Mouse (Mus musculus): ENCODE measurements around the gene Ddn. TPM values are rescaled to one million over a fixed set of nuclear protein-coding genes. Genes with fewer than 3 reads are reported as not detected.

Gene Ddn
- polyA plus RNA-seq, 1 experiment from 2014 or later = 0.07 TPM

DNA sequence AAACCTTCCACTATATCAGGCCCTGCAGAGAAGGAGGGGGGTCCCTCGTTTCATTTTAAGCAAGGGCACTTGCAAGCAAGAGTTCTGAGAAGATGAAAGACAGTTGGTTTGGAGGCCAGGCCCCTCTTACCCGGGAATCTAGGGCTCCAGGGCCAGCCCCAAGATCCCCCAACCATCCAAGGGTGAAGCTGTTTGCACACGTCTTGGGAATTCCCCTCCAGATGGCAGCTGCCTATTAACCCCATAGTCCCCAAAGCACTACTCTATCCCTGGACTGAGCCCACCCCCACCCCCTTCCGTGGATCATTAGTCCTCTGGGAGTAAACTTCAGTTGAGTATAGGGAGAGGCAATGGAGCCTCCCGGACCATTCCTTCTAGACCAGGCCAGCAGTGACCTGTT, 33.8 kb downstream of the Ddn start:
- 0 out of 2 replicates have a peak, but pooled peaks cover 7% of the 10 kb centered on the region for H3K4me1 ChIP-seq (replicated peaks; ENCODE audit: control insufficient read depth, insufficient read depth, low read length)
- H3K4me2 ChIP-seq (replicated peaks; ENCODE audit: low read depth) = no peak overlapping the region
- H3K36me3 ChIP-seq (ENCODE audit: control insufficient read depth, insufficient read depth) = no peaks in the 10 kb centered on the region
- no peak overlapping the region for H3K27ac ChIP-seq (ENCODE audit: low read depth, low read length)
- no peak for ATAC-seq
- no peaks in the 10 kb centered on the region for H3K9me3 ChIP-seq (ENCODE audit: control insufficient read depth)
- 12% methylated on average over 5 of the region's 5 CpGs for WGBS
- no peak overlapping the region for H3K4me3 ChIP-seq (ENCODE audit: low read depth, low read length)
- no peak overlapping the region for H3K9ac ChIP-seq (ENCODE audit: low read depth, low read length)
- no peak for TF ChIP-seq CTCF (IDR thresholded peaks at IDR 0.05; ENCODE audit: low read depth)
- H3K27me3 ChIP-seq (replicated peaks; ENCODE audit: control insufficient read depth, insufficient read depth, low read length) = peaks cover 65% of the 10 kb centered on the region

DNA sequence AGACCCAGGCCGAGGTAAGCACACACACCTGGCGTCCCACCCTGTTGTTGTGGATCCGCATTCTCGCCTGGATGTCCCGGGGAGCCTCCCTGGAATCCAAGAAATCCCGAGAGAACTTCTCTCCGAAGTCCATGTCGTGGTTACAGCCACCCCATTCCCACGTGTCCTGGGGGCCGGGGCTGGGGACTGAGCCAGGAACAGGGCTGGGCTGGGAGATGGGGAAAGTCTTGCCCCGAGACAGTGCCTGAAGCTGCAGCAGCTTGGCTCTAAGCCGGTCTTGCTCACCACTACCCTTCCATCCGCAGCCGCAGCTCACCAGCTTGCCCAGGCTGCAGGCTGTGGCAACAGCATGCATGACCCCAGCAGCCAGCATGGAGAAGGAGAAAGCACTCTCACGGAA, 35.2 kb downstream of the Ddn start:
- WGBS = 37% methylated on average over 15 of the region's 15 CpGs
- no peak overlapping the region for H3K9ac ChIP-seq (ENCODE audit: low read depth, low read length)
- no peak overlapping the region for H3K4me3 ChIP-seq (ENCODE audit: low read depth, low read length)
- H3K27me3 ChIP-seq (replicated peaks; ENCODE audit: control insufficient read depth, insufficient read depth, low read length) = peaks cover 51% of the 10 kb centered on the region
- no peak overlapping the region for H3K27ac ChIP-seq (ENCODE audit: low read depth, low read length)
- H3K36me3 ChIP-seq (ENCODE audit: control insufficient read depth, insufficient read depth) = no peaks in the 10 kb centered on the region
- H3K4me2 ChIP-seq (replicated peaks; ENCODE audit: low read depth) = no peak overlapping the region
- no peak for ATAC-seq
- H3K4me1 ChIP-seq (replicated peaks; ENCODE audit: control insufficient read depth, insufficient read depth, low read length) = 0 out of 2 replicates have a peak, but pooled peaks cover 7% of the 10 kb centered on the region
- TF ChIP-seq CTCF (IDR thresholded peaks at IDR 0.05; ENCODE audit: low read depth) = no peak
- no peaks in the 10 kb centered on the region for H3K9me3 ChIP-seq (ENCODE audit: control insufficient read depth)

DNA sequence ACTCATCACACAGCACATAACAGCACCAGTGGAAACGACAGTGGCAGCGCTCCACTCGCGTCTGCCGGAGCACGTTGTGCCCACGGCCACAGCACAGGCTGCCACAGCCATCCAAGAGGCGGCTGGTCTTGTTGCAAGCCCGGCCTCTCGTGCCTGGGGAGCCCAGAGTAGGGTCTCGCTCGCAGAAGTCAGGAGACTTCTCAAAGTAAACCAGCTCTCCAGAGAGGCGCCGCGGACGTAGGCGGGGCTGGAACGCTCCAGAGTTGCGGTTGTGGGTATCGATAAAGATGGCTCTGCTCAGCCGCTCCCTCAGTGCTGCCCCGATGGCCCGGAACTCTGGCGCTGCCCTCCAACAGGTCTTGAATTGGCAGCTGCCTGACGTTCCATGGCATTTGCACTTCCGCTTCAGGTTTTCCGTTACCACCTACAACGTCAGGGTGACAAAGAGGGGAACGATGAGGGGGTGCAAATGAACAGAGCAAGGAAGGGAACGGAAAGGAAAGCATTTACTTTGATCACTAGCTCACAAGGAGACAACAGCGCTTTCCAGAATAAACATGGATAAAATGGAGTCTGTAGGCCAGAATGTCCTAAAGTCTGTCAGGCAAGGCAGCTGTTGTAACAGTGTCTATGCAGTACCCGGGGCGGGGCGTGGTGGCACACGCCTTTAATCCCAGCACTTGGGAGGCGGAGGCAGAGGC, 36.6 kb downstream of the Ddn start:
- H3K9ac ChIP-seq (ENCODE audit: low read depth, low read length) = no peak overlapping the region
- no peak overlapping the region for H3K27ac ChIP-seq (ENCODE audit: low read depth, low read length)
- H3K36me3 ChIP-seq (ENCODE audit: control insufficient read depth, insufficient read depth) = no peaks in the 10 kb centered on the region
- peak overlapping the region; percentile 36 for H3K4me3 ChIP-seq (ENCODE audit: low read depth, low read length)
- peaks cover 39% of the 10 kb centered on the region for H3K27me3 ChIP-seq (replicated peaks; ENCODE audit: control insufficient read depth, insufficient read depth, low read length)
- 0 out of 2 replicates have a peak, but pooled peaks cover 7% of the 10 kb centered on the region for H3K4me1 ChIP-seq (replicated peaks; ENCODE audit: control insufficient read depth, insufficient read depth, low read length)
- 3% methylated on average over 36 of the region's 36 CpGs for WGBS
- no peak for TF ChIP-seq CTCF (IDR thresholded peaks at IDR 0.05; ENCODE audit: low read depth)
- ATAC-seq = no peak; the same call in 1 of the 2 replicates
- H3K4me2 ChIP-seq (replicated peaks; ENCODE audit: low read depth) = peak overlapping the region; percentile 69
- H3K9me3 ChIP-seq (ENCODE audit: control insufficient read depth) = no peaks in the 10 kb centered on the region

DNA sequence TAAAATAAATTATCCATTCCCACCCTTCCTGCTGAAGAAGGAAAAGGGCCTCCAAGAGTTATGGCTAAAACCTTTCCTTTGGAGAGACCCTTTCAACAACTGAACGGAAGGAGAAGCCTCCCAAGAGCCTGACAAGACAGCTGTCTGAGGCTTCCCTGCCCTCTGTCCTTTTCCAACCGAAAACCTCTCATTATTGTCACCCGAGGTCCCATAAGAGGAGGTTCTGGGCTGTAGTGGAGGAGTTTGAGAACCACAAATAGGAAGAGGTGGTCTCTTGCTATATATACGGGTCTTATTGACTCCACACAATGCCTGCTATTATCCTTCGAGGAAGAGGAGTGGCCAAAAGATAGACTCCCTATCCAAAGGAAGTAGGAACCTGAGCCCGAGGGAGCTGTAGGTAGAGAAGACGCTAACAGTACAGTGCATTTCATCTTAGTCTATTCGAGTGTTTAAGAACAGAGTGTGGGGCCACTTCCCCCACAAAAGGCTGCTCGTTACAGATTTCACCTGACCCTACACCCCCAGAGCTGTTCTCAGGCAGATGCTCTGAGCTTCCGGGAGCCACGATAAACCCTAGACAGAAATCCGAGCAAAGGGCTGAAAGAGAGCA, 37.4 kb downstream of the Ddn start:
- no peak for TF ChIP-seq CTCF (IDR thresholded peaks at IDR 0.05; ENCODE audit: low read depth)
- Histone ChIP-seq H3K27ac (ENCODE audit: low read depth, low read length) (no peak overlapping the region), H3K36me3 (ENCODE audit: control insufficient read depth, insufficient read depth) (no peaks in the 10 kb centered on the region), H3K4me2 (replicated peaks; ENCODE audit: low read depth) (peak overlapping the region; percentile 69), H3K4me3 (ENCODE audit: low read depth, low read length) (peak overlapping the region; percentile 36), H3K9me3 (ENCODE audit: control insufficient read depth) (no peaks in the 10 kb centered on the region), H3K27me3 (replicated peaks; ENCODE audit: control insufficient read depth, insufficient read depth, low read length) (peaks cover 32% of the 10 kb centered on the region), H3K4me1 (replicated peaks; ENCODE audit: control insufficient read depth, insufficient read depth, low read length) (0 out of 2 replicates have a peak, but pooled peaks cover 7% of the 10 kb centered on the region), H3K9ac (ENCODE audit: low read depth, low read length) (no peak overlapping the region)
- WGBS = 13% methylated on average over 12 of the region's 12 CpGs
- ATAC-seq = no peak

DNA sequence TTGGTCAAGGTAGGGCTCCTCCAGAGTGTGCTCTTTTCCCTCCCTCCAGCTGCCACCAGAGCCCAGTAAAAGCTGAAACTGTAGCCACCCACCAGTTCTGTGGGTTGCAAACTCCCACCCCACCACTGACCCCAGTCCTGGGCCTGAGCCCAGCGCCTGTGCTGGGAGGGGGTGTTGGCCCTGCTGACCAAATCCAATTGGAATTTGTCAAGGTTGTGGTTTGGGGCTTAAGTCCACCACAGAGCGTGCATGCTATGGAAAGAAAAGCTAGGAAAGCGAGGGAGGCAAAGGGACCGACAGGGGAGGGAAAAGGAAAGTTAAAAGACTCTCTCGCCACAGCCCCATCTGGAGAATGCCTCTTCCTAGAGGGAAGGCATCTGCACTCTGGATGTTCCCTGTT, 41.0 kb downstream of the Ddn start:
- H3K4me2 ChIP-seq (replicated peaks; ENCODE audit: low read depth) = no peak overlapping the region
- no peak overlapping the region for H3K9ac ChIP-seq (ENCODE audit: low read depth, low read length)
- no peak for ATAC-seq
- WGBS = 40% methylated on average over 5 of the region's 5 CpGs
- no peaks in the 10 kb centered on the region for H3K9me3 ChIP-seq (ENCODE audit: control insufficient read depth)
- 0 out of 2 replicates have a peak, but pooled peaks cover 10% of the 10 kb centered on the region for H3K4me1 ChIP-seq (replicated peaks; ENCODE audit: control insufficient read depth, insufficient read depth, low read length)
- H3K27me3 ChIP-seq (replicated peaks; ENCODE audit: control insufficient read depth, insufficient read depth, low read length) = peaks cover 3% of the 10 kb centered on the region; the same call in 1 of the 2 replicates
- TF ChIP-seq CTCF (IDR thresholded peaks at IDR 0.05; ENCODE audit: low read depth) = no peak
- no peak overlapping the region for H3K4me3 ChIP-seq (ENCODE audit: low read depth, low read length)
- H3K36me3 ChIP-seq (ENCODE audit: control insufficient read depth, insufficient read depth) = no peaks in the 10 kb centered on the region
- no peak overlapping the region for H3K27ac ChIP-seq (ENCODE audit: low read depth, low read length)

GRCm38 (mm10) chr15:98765929-98766328, 43.4 kb downstream of the Ddn start:
- H3K4me1 ChIP-seq (replicated peaks; ENCODE audit: control insufficient read depth, insufficient read depth, low read length) = peaks cover 10% of the 10 kb centered on the region; the same call in 1 of the 2 replicates
- H3K9me3 ChIP-seq (ENCODE audit: control insufficient read depth) = no peaks in the 10 kb centered on the region
- H3K27ac ChIP-seq (ENCODE audit: low read depth, low read length) = no peak overlapping the region
- H3K4me2 ChIP-seq (replicated peaks; ENCODE audit: low read depth) = no peak overlapping the region
- H3K4me3 ChIP-seq (ENCODE audit: low read depth, low read length) = no peak overlapping the region
- no peak overlapping the region for H3K9ac ChIP-seq (ENCODE audit: low read depth, low read length)
- 70% methylated on average over 4 of the region's 4 CpGs for WGBS
- H3K36me3 ChIP-seq (ENCODE audit: control insufficient read depth, insufficient read depth) = no peaks in the 10 kb centered on the region
- peaks cover 3% of the 10 kb centered on the region; the same call in 1 of the 2 replicates for H3K27me3 ChIP-seq (replicated peaks; ENCODE audit: control insufficient read depth, insufficient read depth, low read length)
- no peak for ATAC-seq
- TF ChIP-seq CTCF (IDR thresholded peaks at IDR 0.05; ENCODE audit: low read depth) = no peak

All from intestine, postnatal 0 days (tissue).